Mouse (Mus musculus) liver, postnatal 0 days (tissue): ENCODE results near the gene Casr.

Experiments
- CTCF ChIP-seq: sonication (generic); IDR thresholded peaks from 2 replicates; pipeline ENCODE4 v1.5.1; 2016; ENCODE audit warnings: antibody characterized with exemption, low read depth
- EP300 ChIP-seq: IDR thresholded peaks from 2 replicates; pipeline ENCODE4 v1.6.1; 2016; ENCODE audit warnings: antibody characterized with exemption, low read depth, mild to moderate bottlenecking

DNA sequence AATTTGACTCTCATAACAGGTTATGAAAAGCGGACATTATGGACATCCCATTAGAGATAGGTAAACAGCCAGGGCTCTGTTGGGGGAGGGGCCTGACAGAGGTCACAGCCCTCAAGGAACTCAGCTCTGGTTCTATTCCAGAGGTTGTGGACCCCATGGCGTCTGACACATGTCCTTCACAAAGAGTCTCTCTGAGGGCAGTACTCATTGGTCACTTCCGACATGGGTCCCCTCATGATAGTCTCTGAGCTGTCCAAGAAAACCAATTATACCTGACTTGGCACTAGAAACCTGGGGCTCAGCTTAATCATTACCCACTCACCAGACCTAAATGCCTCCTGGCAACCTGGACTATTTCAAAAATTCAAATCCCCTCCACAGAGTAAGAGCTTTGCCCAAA, 18.9 kb downstream of the Casr start:
- TF ChIP-seq CTCF: no peak
- no peak for TF ChIP-seq EP300
